Mouse (Mus musculus) liver, embryonic 14.5 days (tissue): ENCODE data around the gene Lrrc42.

Experiments
- CTCF ChIP-seq: IDR thresholded peaks from 2 replicates; pipeline ENCODE4 v1.5.1; 2016; ENCODE audit warnings: antibody characterized with exemption, low read depth, control low read depth
- EP300 ChIP-seq: IDR thresholded peaks from 2 replicates; pipeline ENCODE4 v1.6.1; 2016; ENCODE audit warnings: antibody characterized with exemption, low read depth

DNA sequence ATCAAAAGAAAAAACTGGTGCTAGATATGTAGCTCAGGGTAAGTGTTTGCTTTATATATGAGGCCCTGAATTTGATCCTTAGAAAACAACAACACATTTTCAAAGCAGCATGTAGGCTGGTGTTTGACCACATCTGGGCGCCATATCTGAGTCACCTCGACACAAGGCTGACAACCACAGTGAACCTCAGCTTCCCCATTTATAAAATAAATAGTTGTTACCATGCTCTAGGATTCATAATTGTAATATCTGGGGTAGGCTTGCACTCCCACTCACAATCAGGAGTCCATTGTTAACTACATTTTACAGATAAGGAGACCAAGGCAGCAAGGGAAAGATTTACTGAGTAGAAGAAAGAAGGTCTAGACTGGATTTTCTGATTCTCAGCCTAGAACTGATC lies 27.0 kb downstream of the Lrrc42 start:
- TF ChIP-seq CTCF, result no peak
- TF ChIP-seq EP300, result no peak
